Mouse (Mus musculus): ENCODE results near the gene Gm49661. TPM values are rescaled to one million over a fixed set of nuclear protein-coding genes. Genes with fewer than 3 reads are reported as not detected.
A peak's percentile ranks its signal among the peaks of the same experiment; 100 is the strongest.

Gene Gm49661
- polyA plus RNA-seq (2012; ENCODE audit: insufficient read depth, insufficient read length, missing spikeins) = not detected in 2 replicates

- peak within 1 kb of the TSS; percentile 87 for H3K27ac ChIP-seq (ENCODE audit: insufficient read depth, low read depth, low read length)
- TF ChIP-seq POLR2A (IDR thresholded peaks at IDR 0.05; ENCODE audit: borderline replicate concordance, low read depth, low read length) (peak; percentile 85; the same call in 1 of the 2 replicates), CTCF (IDR thresholded peaks at IDR 0.05; ENCODE audit: low read depth, low read length) (no peak)
- peak within 1 kb of the TSS; percentile 80 for H3K4me3 ChIP-seq (ENCODE audit: insufficient read depth, low read length)
- H3K4me1 ChIP-seq (ENCODE audit: control insufficient read depth, insufficient read depth, low read length) = peaks cover 22% of the 10 kb centered on the region
Measured at GRCm38 (mm10) chr8:84969241-84970134, at the start of gene Gm49661, which contains the start of the genes Prdx2 and Rnaseh2a. Gene Gm49661 (minus strand): TSS chr8:84969433. Gene Prdx2 (plus strand): TSS chr8:84969587. Gene Rnaseh2a (minus strand): TSS chr8:84969767.

GRCm38 (mm10) chr8:85017209-85017608 lies 48.0 kb upstream of the Gm49661 start:
- H3K4me3 ChIP-seq (ENCODE audit: insufficient read depth, low read length) = no peak overlapping the region
- TF ChIP-seq POLR2A (IDR thresholded peaks at IDR 0.05; ENCODE audit: borderline replicate concordance, low read depth, low read length) (no peak), CTCF (IDR thresholded peaks at IDR 0.05; ENCODE audit: low read depth, low read length) (no peak)
- no peaks in the 10 kb centered on the region for H3K4me1 ChIP-seq (ENCODE audit: control insufficient read depth, insufficient read depth, low read length)
- no peak overlapping the region for H3K27ac ChIP-seq (ENCODE audit: insufficient read depth, low read depth, low read length)

GRCm38 (mm10) chr8:85016724-85017123 lies 47.5 kb upstream of the Gm49661 start:
- TF ChIP-seq CTCF (IDR thresholded peaks at IDR 0.05; ENCODE audit: low read depth, low read length) (no peak), POLR2A (IDR thresholded peaks at IDR 0.05; ENCODE audit: borderline replicate concordance, low read depth, low read length) (no peak)
- H3K4me1 ChIP-seq (ENCODE audit: control insufficient read depth, insufficient read depth, low read length) = no peaks in the 10 kb centered on the region
- H3K27ac ChIP-seq (ENCODE audit: insufficient read depth, low read depth, low read length) = no peak overlapping the region
- H3K4me3 ChIP-seq (ENCODE audit: insufficient read depth, low read length) = no peak overlapping the region

- TF ChIP-seq POLR2A (IDR thresholded peaks at IDR 0.05; ENCODE audit: borderline replicate concordance, low read depth, low read length) (no peak), CTCF (IDR thresholded peaks at IDR 0.05; ENCODE audit: low read depth, low read length) (no peak)
- H3K4me1 ChIP-seq (ENCODE audit: control insufficient read depth, insufficient read depth, low read length) = no peaks in the 10 kb centered on the region
- H3K27ac ChIP-seq (ENCODE audit: insufficient read depth, low read depth, low read length) = no peak within 1 kb of the TSS
- H3K4me3 ChIP-seq (ENCODE audit: insufficient read depth, low read length) = no peak within 1 kb of the TSS
Measured at GRCm38 (mm10) chr8:85014431-85014830, 45.2 kb upstream of the Gm49661 start, which contains the start of gene Best2. Gene Best2 (minus strand): TSS chr8:85014531.

- TF ChIP-seq POLR2A (IDR thresholded peaks at IDR 0.05; ENCODE audit: borderline replicate concordance, low read depth, low read length) (no peak), CTCF (IDR thresholded peaks at IDR 0.05; ENCODE audit: low read depth, low read length) (peak; percentile 32; the same call in 1 of the 2 replicates)
- Histone ChIP-seq H3K4me3 (ENCODE audit: insufficient read depth, low read length) (no peak overlapping the region), H3K4me1 (ENCODE audit: control insufficient read depth, insufficient read depth, low read length) (no peaks in the 10 kb centered on the region), H3K27ac (ENCODE audit: insufficient read depth, low read depth, low read length) (no peak overlapping the region)
Measured at GRCm38 (mm10) chr8:85013230-85013840, 44.1 kb upstream of the Gm49661 start.

- no peaks in the 10 kb centered on the region for H3K4me1 ChIP-seq (ENCODE audit: control insufficient read depth, insufficient read depth, low read length)
- no peak overlapping the region for H3K27ac ChIP-seq (ENCODE audit: insufficient read depth, low read depth, low read length)
- TF ChIP-seq POLR2A (IDR thresholded peaks at IDR 0.05; ENCODE audit: borderline replicate concordance, low read depth, low read length) (no peak), CTCF (IDR thresholded peaks at IDR 0.05; ENCODE audit: low read depth, low read length) (no peak)
- no peak overlapping the region for H3K4me3 ChIP-seq (ENCODE audit: insufficient read depth, low read length)
Measured at GRCm38 (mm10) chr8:85011242-85011641, 42.0 kb upstream of the Gm49661 start.

GRCm38 (mm10) chr8:85007686-85008085 lies 38.5 kb upstream of the Gm49661 start:
- Histone ChIP-seq H3K27ac (ENCODE audit: insufficient read depth, low read depth, low read length) (no peak overlapping the region), H3K4me3 (ENCODE audit: insufficient read depth, low read length) (no peak overlapping the region), H3K4me1 (ENCODE audit: control insufficient read depth, insufficient read depth, low read length) (no peaks in the 10 kb centered on the region)
- no peak for TF ChIP-seq POLR2A (IDR thresholded peaks at IDR 0.05; ENCODE audit: borderline replicate concordance, low read depth, low read length)

- no peak overlapping the region for H3K27ac ChIP-seq (ENCODE audit: insufficient read depth, low read depth, low read length)
- no peak overlapping the region for H3K4me3 ChIP-seq (ENCODE audit: insufficient read depth, low read length)
- peaks cover 4% of the 10 kb centered on the region; the same call in 1 of the 2 replicates for H3K4me1 ChIP-seq (ENCODE audit: control insufficient read depth, insufficient read depth, low read length)
- TF ChIP-seq POLR2A (IDR thresholded peaks at IDR 0.05; ENCODE audit: borderline replicate concordance, low read depth, low read length) (no peak), CTCF (IDR thresholded peaks at IDR 0.05; ENCODE audit: low read depth, low read length) (peak; percentile 43; the same call in 1 of the 2 replicates)
Measured at GRCm38 (mm10) chr8:84997649-84998295, 28.5 kb upstream of the Gm49661 start.

- H3K27ac ChIP-seq (ENCODE audit: insufficient read depth, low read depth, low read length) = no peak overlapping the region
Measured at GRCm38 (mm10) chr8:84996978-84997377, 27.7 kb upstream of the Gm49661 start.

More at GRCm38 (mm10) chr8:84996978-84997377, 27.7 kb upstream of the Gm49661 start:
- TF ChIP-seq CTCF (IDR thresholded peaks at IDR 0.05; ENCODE audit: low read depth, low read length) (no peak), POLR2A (IDR thresholded peaks at IDR 0.05; ENCODE audit: borderline replicate concordance, low read depth, low read length) (no peak)
- no peak overlapping the region for H3K4me3 ChIP-seq (ENCODE audit: insufficient read depth, low read length)
- H3K4me1 ChIP-seq (ENCODE audit: control insufficient read depth, insufficient read depth, low read length) = peaks cover 4% of the 10 kb centered on the region; the same call in 1 of the 2 replicates

Measured in bone marrow macrophage, adult 2 months (primary cell).